Mouse (Mus musculus): Measurements from ENCODE around the gene Gpr162.

GRCm38 (mm10) chr6:124890997-124891396 lies 27.2 kb upstream of the Gpr162 start:
- TF ChIP-seq CTCF (IDR thresholded peaks at IDR 0.05; ENCODE audit: borderline replicate concordance, insufficient read depth, low read depth, low read length) (no peak), POLR2A (IDR thresholded peaks at IDR 0.05; ENCODE audit: borderline replicate concordance, insufficient read depth, low read length) (no peak)

Measured in cerebellum, adult 2 months (tissue).